Mouse (Mus musculus): ENCODE results near the gene Ipo4. TPM values are rescaled to one million over a fixed set of nuclear protein-coding genes. Genes with fewer than 3 reads are reported as not detected.

Gene Ipo4
- total and polyA plus RNA-seq, 3 experiments = 46.2 to 132 TPM; not detected in 1

- no peak for TF ChIP-seq CHD1 (IDR thresholded peaks at IDR 0.05; ENCODE audit: low read depth, low read length)
- no peak for TF ChIP-seq UBTF (IDR thresholded peaks at IDR 0.05; ENCODE audit: borderline replicate concordance, insufficient read depth, low read depth, low read length)
- TF ChIP-seq ELF1 (IDR thresholded peaks at IDR 0.05; ENCODE audit: low read depth, low read length) = no peak
- no peak for TF ChIP-seq POLR2AphosphoS2 (IDR thresholded peaks at IDR 0.05; ENCODE audit: low read length)
- no peak for TF ChIP-seq E2F4 (IDR thresholded peaks at IDR 0.05; ENCODE audit: borderline replicate concordance, low read depth, low read length)
- no peak for TF ChIP-seq MYB (IDR thresholded peaks at IDR 0.05; ENCODE audit: low read depth, low read length)
- TF ChIP-seq CHD2 (IDR thresholded peaks at IDR 0.05; ENCODE audit: low read length) = no peak
- TF ChIP-seq TAL1 (IDR thresholded peaks at IDR 0.05; ENCODE audit: low read length) = 0 out of 2 replicates have a peak, but pooled peaks have one; percentile 17
These were observed 57.0 kb downstream of the Ipo4 start (continued) for GRCm38 (mm10) chr14:55578668-55579269.

- H3K79me2 ChIP-seq (ENCODE audit: control insufficient read depth, insufficient read depth, low read length, poor library complexity) = peaks cover 4% of the 10 kb centered on the region
- H3K4me3 ChIP-seq (ENCODE audit: control insufficient read depth in 1 of 2, insufficient read depth in 1 of 2, low read depth in 2 of 2, low read length in 2 of 2) = peak within 1 kb of the TSS; percentile 88 to 93
- H3K9me3 ChIP-seq (replicated peaks; ENCODE audit: insufficient read depth, low read length) = no peaks in the 10 kb centered on the region
- TF ChIP-seq SMC3 (IDR thresholded peaks at IDR 0.05; ENCODE audit: low read depth, low read length) = no peak
- TF ChIP-seq MAZ (IDR thresholded peaks at IDR 0.05; ENCODE audit: low read depth, low read length) = peak; percentile 84; the same call in 1 of the 2 replicates
- TF ChIP-seq POLR2AphosphoS5 (IDR thresholded peaks at IDR 0.05; ENCODE audit: borderline replicate concordance, low read depth, low read length) = no peak
- peak; percentile 63; the same call in 1 of the 2 replicates for TF ChIP-seq ZMIZ1 (IDR thresholded peaks at IDR 0.05; ENCODE audit: low read depth, low read length)
- peak; percentile 60 for TF ChIP-seq MXI1 (IDR thresholded peaks at IDR 0.05; ENCODE audit: low read depth, low read length)
- peak; percentile 53 to 80 for TF ChIP-seq POLR2A (IDR thresholded peaks at IDR 0.05; ENCODE audit: control insufficient read depth in 1 of 2, insufficient read depth in 1 of 2, low read depth in 1 of 2, low read length in 2 of 2, poor library complexity in 1 of 2)
- TF ChIP-seq CHD1 (IDR thresholded peaks at IDR 0.05; ENCODE audit: low read depth, low read length) = no peak
- TF ChIP-seq E2F4 (IDR thresholded peaks at IDR 0.05; ENCODE audit: borderline replicate concordance, low read depth, low read length) = no peak
- no peak; the same call in 1 of the 2 replicates for TF ChIP-seq KAT2A (conservative IDR thresholded peaks at IDR 0.05; ENCODE audit: low read depth, low read length)
- TF ChIP-seq HCFC1 (IDR thresholded peaks at IDR 0.05; ENCODE audit: low read depth, low read length) = peak; percentile 75
- TF ChIP-seq GATA1 (IDR thresholded peaks at IDR 0.05; ENCODE audit: low read depth, low read length) = no peak
- no peak; the same call in 1 of the 2 replicates for TF ChIP-seq TCF12 (IDR thresholded peaks at IDR 0.05; ENCODE audit: low read depth, low read length)
- 0 out of 2 replicates have a peak, but pooled peaks have one; percentile 22 for TF ChIP-seq UBTF (IDR thresholded peaks at IDR 0.05; ENCODE audit: borderline replicate concordance, insufficient read depth, low read depth, low read length)
- no peak for TF ChIP-seq MEF2A (IDR thresholded peaks at IDR 0.05; ENCODE audit: extremely low read depth, insufficient replicate concordance, low read depth, low read length, poor library complexity, severe bottlenecking)
- TF ChIP-seq SIN3A (IDR thresholded peaks at IDR 0.05; ENCODE audit: low read length) = peak; percentile 53; the same call in 1 of the 2 replicates
- no peak for TF ChIP-seq MAFK (IDR thresholded peaks at IDR 0.05; ENCODE audit: borderline replicate concordance, low read depth, low read length)
- peak; percentile 70; the same call in 1 of the 2 replicates for TF ChIP-seq ELF1 (IDR thresholded peaks at IDR 0.05; ENCODE audit: low read depth, low read length)
- no peak for TF ChIP-seq POLR2AphosphoS2 (IDR thresholded peaks at IDR 0.05; ENCODE audit: low read length)
- no peak for TF ChIP-seq CHD2 (IDR thresholded peaks at IDR 0.05; ENCODE audit: low read length)
- 0 out of 2 replicates have a peak, but pooled peaks have one; percentile 38 for TF ChIP-seq ETS1 (IDR thresholded peaks at IDR 0.05; ENCODE audit: low read depth, low read length)
- TF ChIP-seq TBP (IDR thresholded peaks at IDR 0.05; ENCODE audit: low read depth, low read length) = peak; percentile 64; the same call in 1 of the 2 replicates
- TF ChIP-seq NRF1 (IDR thresholded peaks at IDR 0.05; ENCODE audit: insufficient read depth, low read depth, low read length, poor library complexity, severe bottlenecking) = no peak
- peak; percentile 73 for TF ChIP-seq NELFE (IDR thresholded peaks at IDR 0.05; ENCODE audit: low read depth, low read length)
- peak within 1 kb of the TSS; percentile 72 for H3K27ac ChIP-seq (ENCODE audit: control insufficient read depth, low read depth, low read length)
- peak within 1 kb of the TSS; percentile 93 for H3K9ac ChIP-seq (ENCODE audit: control insufficient read depth, low read depth, low read length, poor library complexity, severe bottlenecking)
- H3K27me3 ChIP-seq (ENCODE audit: control insufficient read depth in 1 of 2, insufficient read depth in 2 of 2, low read length in 2 of 2) = no peaks in the 10 kb centered on the region
- peak; percentile 91 for DNase-seq (ENCODE audit: low read depth, low spot score)
- peaks cover 3 to 13% of the 10 kb centered on the region in 2 experiments; a peak in 3 of 4 replicates for H3K4me1 ChIP-seq (ENCODE audit: control insufficient read depth in 1 of 2, insufficient read depth in 2 of 2, low read length in 2 of 2)
- H3K36me3 ChIP-seq (ENCODE audit: control insufficient read depth in 1 of 2, insufficient read depth in 2 of 2, low read length in 2 of 2) = peaks cover 0 to 7% of the 10 kb centered on the region in 2 experiments; a peak in 2 of 4 replicates
These were observed 57.7 kb downstream of the Ipo4 start, which contains the start of gene Psme1 for GRCm38 (mm10) chr14:55577871-55578667. Psme1 (plus strand) TSS chr14:55578123.
